Mouse (Mus musculus) liver, embryonic 14.5 days (tissue): ENCODE data around the gene Tnfrsf22.
"Not testable (repeated sequence)": the region's sequence is repeated elsewhere in the genome, so short reads cannot be mapped to it uniquely, and the experiment has no call there.

ENCODE experiments used
- CTCF ChIP-seq: IDR thresholded peaks from 2 replicates; pipeline ENCODE4 v1.5.1; 2016; ENCODE audit warnings: antibody characterized with exemption, low read depth, control low read depth
- EP300 ChIP-seq: IDR thresholded peaks from 2 replicates; pipeline ENCODE4 v1.6.1; 2016; ENCODE audit warnings: antibody characterized with exemption, low read depth

- TF ChIP-seq CTCF, EP300: not testable (repeated sequence)
Observed at GRCm38 (mm10) chr7:143680836-143681235, 31.4 kb upstream of the Tnfrsf22 start.
